Mouse (Mus musculus): Measurements from ENCODE around the gene Olfr1046.
"Not testable (repeated sequence)": the region's sequence is repeated elsewhere in the genome, so short reads cannot be mapped to it uniquely, and the experiment has no call there.

The Olfr1046 gene

DNA sequence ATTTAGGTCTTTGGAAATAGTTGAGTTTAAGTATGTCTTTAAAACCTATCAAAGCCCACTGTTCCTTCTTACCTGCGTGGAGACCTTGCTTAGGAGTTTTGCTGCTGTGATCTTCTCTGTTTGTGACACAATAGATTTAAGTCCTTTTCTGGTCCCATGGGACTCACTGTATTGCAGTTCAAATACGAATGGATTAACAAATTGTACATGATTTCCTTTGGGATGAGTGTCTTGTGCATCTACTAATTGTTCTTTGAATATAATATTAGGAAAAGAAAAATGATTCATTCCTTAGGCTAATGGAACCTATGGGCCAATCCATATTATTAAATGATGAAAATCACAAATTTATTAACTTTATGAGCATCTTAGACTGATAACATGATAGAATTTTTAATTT is at the start of gene Olfr1046:
Gene Olfr1046, minus strand, starts transcription at position 101 of the 400 bp plus-strand sequence.
- no peak for DNase-seq (ENCODE audit: low spot score in 2 of 2)

- not testable (repeated sequence) for DNase-seq (ENCODE audit: low spot score in 2 of 2)
These were observed 39.1 kb upstream of the Olfr1046 start, which contains the start of gene Olfr1049 for GRCm38 (mm10) chr2:86258228-86258627. Gene Olfr1049, minus strand, starts transcription at chr2:86258328.

GRCm38 (mm10) chr2:86240189-86240588 is 21.1 kb upstream of the Olfr1046 start, which contains the start of gene Olfr1048:
Gene Olfr1048, minus strand, starts transcription at chr2:86240289.
- no peak for DNase-seq (ENCODE audit: low spot score in 2 of 2)

- DNase-seq (ENCODE audit: low spot score in 2 of 2), result no peak
These were observed 12.2 kb upstream of the Olfr1046 start, which contains the start of gene Olfr1047 for GRCm38 (mm10) chr2:86231301-86231700. Gene Olfr1047, minus strand, starts transcription at chr2:86231401.

DNA sequence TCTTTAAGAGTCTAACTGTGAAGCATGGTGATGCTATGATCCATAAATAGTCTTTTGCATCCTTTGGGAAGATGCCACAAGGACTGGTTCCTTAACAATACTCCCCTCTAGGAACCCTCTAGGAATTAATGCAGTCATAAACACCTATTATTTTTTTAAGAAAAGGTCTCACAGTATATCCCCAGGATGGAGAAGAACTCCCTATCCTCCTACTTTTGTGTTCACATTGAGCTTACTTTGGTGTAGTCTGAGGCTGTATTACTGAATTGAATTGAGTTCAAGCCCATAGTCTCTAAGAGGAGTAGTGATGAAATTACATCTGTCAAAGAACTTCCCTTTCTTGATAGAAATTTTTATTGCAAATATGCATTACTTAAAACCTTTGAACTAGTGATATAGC is 16.2 kb downstream of the Olfr1046 start, which contains the start of gene Olfr1045:
Gene Olfr1045, minus strand, starts transcription at position 101 of the 400 bp plus-strand sequence.
- DNase-seq (ENCODE audit: low spot score in 2 of 2), result no peak

DNA sequence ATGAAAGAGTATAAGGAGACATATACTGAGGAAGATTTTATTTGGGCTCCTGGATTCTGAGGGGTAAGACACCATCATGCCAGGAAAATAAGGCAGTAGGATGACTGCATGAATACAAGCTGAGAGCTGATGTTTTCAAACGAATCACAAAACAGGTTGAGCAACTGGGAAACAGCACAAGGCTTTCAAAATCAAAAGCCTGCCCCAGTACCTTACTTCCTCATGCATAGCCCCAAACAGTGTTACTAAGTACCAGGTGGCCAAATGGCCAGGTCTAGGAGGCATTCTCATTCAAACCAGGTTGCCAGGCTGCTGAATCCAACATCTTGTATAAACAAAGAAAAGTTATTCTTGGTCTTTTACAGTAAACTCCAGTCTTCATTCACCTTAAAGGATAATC is 23.3 kb downstream of the Olfr1046 start:
- DNase-seq (ENCODE audit: low spot score in 2 of 2), result no peak

- DNase-seq (ENCODE audit: low spot score in 2 of 2), result no peak
These were observed 33.5 kb downstream of the Olfr1046 start, which contains the start of gene Olfr52 for GRCm38 (mm10) chr2:86185583-86185982. Gene Olfr52, minus strand, starts transcription at chr2:86185683.

GRCm38 (mm10) chr2:86179950-86180349 is 39.2 kb downstream of the Olfr1046 start:
- no peak for DNase-seq (ENCODE audit: low spot score in 2 of 2)

DNA sequence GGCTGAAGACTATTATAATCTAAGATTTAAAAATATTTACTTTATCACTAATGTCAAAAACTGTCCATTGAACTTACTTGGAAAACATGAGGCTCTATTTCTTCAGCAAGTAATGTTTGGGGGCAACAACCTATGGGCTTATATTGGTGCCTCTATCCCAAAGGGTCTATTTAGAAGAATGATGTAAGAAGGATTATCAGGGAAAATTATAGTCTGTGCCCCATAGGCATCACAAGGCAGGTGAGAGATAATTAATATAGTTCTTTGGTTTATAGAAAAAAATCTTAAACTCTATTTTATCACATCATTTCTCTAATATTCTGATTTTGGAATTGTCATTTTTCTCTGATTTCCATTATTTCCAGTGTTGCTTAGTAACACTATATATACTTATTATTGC is 41.4 kb downstream of the Olfr1046 start, which contains the start of gene Olfr1044:
Gene Olfr1044, minus strand, starts transcription at position 101 of the 400 bp plus-strand sequence.
- no peak for DNase-seq (ENCODE audit: low spot score in 2 of 2)

GRCm38 (mm10) chr2:86175422-86175821 is 43.7 kb downstream of the Olfr1046 start:
- not testable (repeated sequence) for DNase-seq (ENCODE audit: low spot score in 2 of 2)

GRCm38 (mm10) chr2:86167422-86167821 is 51.7 kb downstream of the Olfr1046 start, which contains the start of gene Olfr1043:
Gene Olfr1043, minus strand, starts transcription at chr2:86167522.
- no peak for DNase-seq (ENCODE audit: low spot score in 2 of 2)
